Mouse (Mus musculus) mouse trophoblast stem cell (cell line): ENCODE measurements around the gene Zbtb43.

Experiments
- in situ Hi-C, 2 experiments: fragments of 300-500 bp; cut with MseI, MboI; formaldehyde crosslinking; loops; 2 replicates in 1 of 2; 3 replicates in 1 of 2; pipeline ENCODE4 v1.15.1; 2025

The Zbtb43 gene

GRCm38 (mm10) chr2:33430081-33430770 lies 38.1 kb downstream of the Zbtb43 start:
- in situ Hi-C loops = no loop called here

DNA sequence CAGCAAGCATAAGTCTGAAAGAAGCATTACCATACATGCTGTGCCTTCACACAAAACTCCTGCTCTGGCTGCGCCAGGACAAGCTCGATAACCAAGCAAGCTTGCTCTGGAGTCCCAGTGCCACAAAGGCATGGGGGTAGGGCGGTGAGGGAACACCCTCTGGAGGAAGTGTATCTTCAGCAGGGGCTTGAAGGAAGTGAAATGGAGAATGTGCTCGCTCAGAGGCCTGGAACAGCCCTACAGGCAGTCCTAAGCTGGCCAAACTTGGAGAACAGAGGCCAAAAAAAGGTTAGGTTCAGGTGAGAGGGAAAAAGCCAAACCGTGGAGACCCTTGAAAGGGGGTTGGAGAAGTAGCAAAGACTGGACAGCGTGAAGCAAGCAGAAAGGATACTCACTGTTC lies 39.0 kb downstream of the Zbtb43 start:
- in situ Hi-C loops = no loop called here

DNA sequence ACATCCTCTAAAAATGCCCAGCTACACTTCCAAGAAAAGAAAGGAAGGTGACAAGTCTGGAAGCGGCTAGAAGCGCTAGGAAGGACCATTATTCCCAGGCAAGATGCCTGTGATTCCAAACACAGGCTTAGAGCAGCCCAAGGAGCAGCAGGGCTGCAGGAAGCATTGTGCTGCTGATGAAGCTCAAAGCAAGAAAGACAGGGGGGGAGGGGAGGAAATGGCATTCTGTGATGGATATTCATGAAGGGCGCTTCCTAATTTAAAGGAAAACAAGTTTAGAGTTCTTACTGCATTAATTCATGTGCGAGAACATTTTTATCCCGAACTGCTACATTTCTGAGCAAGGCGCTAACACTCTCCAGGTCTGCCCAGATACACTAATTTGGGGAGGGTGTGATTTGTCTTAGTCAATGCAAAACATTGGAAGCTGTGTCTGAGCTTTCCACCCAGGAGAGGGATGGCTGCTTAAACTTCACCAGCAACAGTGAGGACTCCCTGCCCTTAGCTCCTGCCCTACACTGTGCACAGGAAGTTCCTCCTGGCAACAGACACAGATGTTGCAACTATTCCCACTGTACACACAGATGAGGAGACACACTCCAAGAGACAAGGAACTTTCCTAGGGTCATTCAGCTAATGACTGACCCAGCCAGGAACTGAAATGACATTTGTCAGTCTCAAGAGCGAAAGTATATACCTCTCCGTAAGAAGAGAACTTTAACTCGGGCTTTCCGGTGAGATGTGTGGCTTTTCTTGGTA lies 41.5 kb downstream of the Zbtb43 start:
- in situ Hi-C loops = no loop called here

- in situ Hi-C loops = no loop called here
These were observed 50.9 kb downstream of the Zbtb43 start for GRCm38 (mm10) chr2:33417454-33417853.

DNA sequence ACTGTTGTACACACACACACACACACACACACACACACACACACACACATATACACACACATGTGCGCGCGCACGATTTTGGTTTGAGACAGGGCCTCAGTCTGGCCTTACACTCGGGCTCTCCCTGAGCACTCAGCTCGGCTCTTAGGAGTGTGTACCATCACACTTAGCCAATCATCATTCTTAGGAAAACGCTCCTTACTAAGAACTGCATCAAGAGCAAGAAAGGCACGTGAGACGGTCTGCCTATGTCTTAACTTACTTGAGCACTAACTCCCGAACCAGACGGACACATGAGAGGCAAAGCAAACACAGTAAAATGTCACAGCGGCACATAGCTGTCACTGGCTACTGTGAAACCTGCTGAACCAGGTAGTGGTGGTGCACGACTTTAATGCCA lies 54.3 kb downstream of the Zbtb43 start:
- in situ Hi-C loops = no loop called here

DNA sequence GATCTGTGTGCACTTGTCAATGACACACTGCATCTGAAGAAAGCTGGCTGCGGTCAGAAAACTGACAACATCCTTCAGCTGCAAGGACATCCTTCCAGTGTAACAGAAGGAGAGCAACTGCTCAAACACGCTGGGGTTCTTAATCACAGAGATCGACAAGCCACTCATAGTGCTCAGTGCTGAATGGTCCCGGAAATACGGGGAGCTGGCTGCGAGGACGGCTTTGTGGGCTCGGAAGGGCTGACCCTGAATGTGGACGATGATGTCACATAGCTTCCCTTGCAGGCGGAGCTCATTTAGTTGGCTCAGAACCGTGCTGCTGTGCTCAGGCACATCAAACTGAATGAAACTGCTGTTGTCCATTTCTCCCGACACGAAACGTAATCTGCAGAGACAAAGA lies 56.2 kb downstream of the Zbtb43 start:
- in situ Hi-C loops = no loop called here

GRCm38 (mm10) chr2:33403511-33404003 lies 64.8 kb downstream of the Zbtb43 start:
- in situ Hi-C loops = no loop called here

GRCm38 (mm10) chr2:33402638-33403037 lies 65.7 kb downstream of the Zbtb43 start:
- in situ Hi-C loops = no loop called here

DNA sequence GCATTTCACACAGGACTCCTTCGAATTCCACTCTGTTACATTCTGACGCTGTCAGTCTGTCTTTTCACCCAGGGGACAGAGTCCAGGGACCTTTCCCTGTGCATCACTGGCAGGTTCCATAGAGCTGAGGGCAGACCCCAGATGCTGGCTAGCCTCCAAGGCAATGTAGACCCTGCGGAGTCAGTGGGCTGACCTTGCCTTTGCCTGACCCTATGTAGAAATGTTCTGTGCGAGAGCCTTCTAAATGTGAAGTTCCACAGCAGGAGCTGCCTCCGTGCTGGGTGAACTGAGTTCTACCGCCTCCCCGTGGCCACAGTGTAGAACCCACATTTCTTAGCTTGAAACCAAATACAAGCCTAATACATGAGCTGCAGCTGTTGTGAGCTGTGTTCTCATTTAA lies 66.1 kb downstream of the Zbtb43 start:
- in situ Hi-C loops = no loop called here

GRCm38 (mm10) chr2:33401217-33401616 lies 67.1 kb downstream of the Zbtb43 start:
- in situ Hi-C loops = no loop called here

DNA sequence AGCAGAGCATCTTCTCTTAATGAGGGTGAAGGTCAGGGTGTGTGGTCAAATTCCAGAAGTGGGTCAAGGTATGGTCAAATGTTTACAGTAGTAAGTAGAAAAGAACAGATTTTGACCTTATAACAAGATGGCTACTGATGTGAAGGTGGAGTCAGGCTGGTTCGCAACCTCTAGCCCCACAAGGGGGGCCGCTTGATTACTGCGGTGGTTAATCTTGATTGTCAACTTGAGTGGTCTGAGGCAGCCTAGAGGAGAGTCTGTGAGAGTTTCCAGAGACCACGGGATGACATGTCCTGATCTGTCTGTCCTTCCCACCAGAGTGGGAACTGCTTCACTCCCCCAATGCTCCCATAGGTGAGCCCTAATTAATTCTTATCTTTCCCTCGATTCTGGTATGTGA lies 67.8 kb downstream of the Zbtb43 start:
- in situ Hi-C loops = no loop called here
